Mouse (Mus musculus): ENCODE data around the gene Sh3pxd2a. TPM values are rescaled to one million over a fixed set of nuclear protein-coding genes. Genes with fewer than 3 reads are reported as not detected.

Sh3pxd2a gene
- polyA plus RNA-seq, 1 experiment = 15.0 TPM

DNA sequence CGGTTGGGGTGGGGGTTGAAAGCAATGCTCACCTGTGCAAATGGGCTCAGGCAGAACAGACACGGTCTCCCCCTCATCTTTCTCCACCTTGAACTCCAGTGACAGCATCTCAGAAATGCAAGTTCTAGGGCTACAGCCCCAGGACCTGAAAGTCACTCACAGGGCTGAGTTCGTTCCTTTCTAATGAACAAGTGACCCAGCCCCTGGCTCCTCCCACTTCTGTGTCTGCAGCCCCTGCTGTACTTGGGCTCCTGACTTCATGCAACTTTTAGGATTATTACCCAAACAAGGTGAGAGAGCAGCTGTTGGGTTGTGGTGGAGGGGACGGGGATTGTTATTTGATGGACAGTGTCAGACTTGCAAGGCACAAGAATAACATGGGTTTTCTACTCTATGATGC is 23.2 kb downstream of the Sh3pxd2a start:
- no peak for DNase-seq (ENCODE audit: extremely low spot score in 1 of 2, low spot score in 1 of 2)

DNA sequence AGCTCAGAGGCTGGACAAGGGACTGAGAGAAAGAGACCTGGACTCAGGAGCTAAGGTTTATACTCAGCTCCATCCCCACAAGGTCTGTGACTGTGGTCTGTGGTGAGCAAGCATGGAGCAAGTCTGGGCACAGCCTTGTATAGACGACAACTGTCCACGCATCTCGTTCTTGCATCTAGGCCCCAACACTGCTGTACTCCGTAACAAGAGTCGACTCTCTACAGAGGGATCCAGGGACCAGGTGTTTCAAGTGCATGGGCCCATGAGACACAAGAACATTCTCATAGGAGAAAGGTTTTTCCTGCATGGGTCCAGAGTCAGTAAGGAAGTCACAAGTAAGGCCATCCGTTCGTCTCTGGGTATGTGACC is 23.8 kb downstream of the Sh3pxd2a start:
- DNase-seq (ENCODE audit: extremely low spot score in 1 of 2, low spot score in 1 of 2) = no peak

DNA sequence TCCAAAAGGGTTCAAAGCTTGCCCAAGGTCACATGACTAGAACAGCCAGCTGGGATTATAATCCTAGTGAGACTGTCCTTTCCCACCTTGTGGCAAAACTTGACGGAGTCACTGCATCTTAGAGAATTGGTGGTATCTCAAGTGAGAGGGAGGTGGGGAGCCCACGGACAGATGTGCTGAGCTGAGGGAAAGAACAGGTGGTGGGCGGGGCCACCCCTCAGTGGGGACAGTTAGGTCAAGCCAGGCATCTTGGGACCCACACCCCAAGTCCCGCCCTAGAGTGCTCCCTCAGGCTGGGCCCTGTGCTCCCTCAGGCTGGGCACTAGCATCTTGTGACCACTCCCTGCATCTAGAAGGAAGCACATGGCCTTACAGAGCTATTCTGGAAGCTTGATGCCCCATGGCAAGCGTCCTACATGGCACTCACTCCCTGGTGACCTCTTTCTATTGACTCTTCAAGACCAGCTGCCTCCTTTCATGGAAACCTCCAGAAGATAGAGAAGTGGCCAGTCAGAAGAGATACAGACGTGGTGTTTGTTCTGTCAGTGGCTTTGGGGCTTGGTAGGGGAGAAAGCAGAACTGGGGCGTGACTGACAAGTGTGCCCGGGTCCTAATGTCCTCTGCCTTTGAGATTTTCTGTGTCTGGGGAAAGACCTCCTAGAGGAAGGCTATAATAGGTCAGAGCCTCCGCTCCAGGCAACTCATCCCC is 24.3 kb downstream of the Sh3pxd2a start:
- DNase-seq (ENCODE audit: extremely low spot score in 1 of 2, low spot score in 1 of 2) = no peak

DNA sequence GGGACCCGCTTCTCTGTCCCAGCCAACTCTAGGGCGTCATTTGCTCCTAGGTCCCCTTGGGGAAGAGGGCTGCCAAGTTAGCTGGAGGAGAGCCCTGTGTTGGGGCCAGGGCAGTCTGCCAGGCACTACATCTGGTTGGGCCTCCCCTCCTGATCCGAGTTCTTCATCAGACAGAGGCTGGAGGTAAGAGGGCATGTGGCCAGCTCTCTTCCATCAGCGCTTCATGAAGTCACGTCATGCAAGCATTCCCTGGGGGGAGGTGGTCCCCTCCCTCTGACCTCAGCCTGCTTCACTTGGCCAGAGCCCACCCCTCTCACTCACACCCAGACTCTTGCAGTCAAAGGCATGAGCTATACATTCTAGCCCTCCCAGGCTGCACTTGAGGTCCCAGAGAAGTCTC is 25.8 kb downstream of the Sh3pxd2a start:
- DNase-seq (ENCODE audit: extremely low spot score in 1 of 2, low spot score in 1 of 2) = no peak

DNA sequence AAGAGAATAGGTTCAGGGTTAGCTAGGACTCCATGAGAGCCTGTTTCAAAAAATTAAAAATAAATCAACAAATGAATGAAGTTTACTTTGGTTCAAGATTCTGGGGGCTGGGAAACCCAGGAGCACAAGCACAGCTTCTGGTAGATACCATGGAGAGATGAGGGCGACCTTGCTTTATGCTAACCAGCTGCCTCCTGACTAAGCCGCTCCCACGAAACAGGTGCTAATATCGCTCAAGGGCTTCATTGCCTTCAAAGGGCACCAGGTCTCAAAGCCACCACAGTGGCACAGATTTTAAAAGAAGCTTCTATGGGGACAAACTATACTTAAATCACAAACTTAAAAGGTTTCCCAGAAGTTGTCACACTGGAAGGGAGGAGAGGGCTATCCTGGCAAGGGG is 27.2 kb downstream of the Sh3pxd2a start:
- DNase-seq (ENCODE audit: extremely low spot score in 1 of 2, low spot score in 1 of 2) = no peak

DNA sequence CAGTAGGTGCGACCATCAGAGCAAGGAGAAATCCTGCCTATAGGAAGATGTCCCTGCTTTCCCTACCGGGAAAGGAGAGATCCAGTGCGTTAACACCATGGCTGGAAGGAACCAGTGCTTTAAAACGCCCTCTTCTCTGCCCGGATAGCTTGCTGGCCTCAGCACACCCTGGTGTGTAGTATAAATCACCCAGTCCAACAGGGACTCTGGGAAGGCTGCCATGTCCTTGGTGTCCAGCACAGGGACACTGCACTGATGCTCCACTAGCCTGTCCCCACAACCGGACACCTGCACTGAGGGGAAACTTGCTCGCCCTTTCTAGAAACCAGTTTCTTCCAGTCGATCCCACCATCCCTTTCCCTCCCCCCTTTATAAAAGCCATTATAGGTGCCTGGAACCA is 28.0 kb downstream of the Sh3pxd2a start:
- DNase-seq (ENCODE audit: extremely low spot score in 1 of 2, low spot score in 1 of 2) = no peak

DNA sequence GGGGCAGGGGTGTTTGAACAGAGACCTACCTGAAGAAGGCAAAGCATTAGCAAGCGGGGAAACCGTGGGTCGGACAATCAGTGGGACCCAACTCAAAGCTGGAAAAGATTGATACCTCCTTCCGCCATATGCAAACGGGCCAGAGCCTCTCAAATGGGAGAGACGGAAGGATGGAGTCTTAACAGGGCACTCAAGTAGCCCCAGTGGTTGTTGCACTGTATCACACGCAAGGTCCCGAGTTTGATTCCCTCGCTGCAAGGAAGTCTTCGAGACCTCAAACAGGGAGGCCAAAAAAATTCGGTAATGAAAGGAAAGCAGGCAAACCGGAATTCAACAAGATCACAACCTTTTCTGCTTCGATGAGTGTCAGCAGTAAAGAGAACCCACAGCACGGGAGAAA is 29.5 kb downstream of the Sh3pxd2a start:
- no peak for DNase-seq (ENCODE audit: extremely low spot score in 1 of 2, low spot score in 1 of 2)

DNA sequence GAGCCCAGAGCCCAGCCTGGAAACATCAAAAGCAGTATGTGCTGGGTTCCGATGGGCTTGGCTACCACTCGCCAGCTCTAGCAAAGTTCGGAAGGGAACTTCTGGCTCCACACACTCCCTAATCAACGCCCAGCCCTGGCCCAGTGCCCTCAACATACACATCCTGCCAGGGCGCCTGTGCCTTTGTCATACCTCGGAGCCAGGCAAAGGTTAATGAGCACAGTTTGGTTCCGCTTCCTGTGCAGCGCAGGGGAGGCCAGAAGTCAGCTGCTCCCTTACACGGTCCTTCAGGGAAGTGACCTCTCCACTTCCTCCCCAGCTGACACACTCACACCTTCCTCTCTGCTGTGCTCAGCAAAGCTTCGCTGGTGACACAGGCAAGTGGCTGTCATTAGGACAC is 31.9 kb downstream of the Sh3pxd2a start:
- no peak for DNase-seq (ENCODE audit: extremely low spot score in 1 of 2, low spot score in 1 of 2)

DNA sequence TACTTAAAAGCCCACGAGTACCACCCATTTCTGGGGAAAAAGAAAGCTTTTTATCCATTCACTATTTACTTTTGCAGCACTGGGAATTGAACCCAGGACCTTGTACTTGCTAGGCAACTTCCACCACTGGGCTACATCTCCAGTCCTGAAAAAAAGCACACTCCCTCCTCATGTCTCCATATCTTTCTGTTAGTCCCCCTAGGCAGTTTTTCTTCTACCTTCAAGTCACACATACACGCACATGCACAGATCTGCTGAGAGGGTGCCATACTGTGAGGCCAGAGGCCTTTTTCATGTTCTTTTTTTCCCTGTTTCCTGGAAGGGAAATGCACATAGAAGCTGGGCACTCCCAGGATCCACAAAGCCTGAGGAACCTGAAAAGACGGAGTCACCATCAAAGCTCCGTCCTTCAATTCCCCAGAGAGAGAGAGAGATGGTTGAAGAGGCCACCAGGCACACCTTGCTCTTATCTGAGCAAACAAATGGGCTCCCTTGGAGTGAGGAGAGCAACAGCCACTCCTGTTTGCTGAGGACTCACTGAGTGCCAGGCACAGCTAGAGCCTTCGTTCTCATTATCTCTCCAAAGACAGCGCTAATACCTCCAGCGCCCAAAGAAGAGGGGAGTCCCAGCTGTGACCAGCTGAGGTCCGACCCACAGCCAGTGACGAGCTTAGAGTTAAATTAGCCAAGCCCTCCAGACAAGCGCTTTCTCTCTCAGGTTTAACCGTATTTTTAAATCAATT is 32.8 kb downstream of the Sh3pxd2a start:
- DNase-seq (ENCODE audit: extremely low spot score in 1 of 2, low spot score in 1 of 2) = no peak

DNA sequence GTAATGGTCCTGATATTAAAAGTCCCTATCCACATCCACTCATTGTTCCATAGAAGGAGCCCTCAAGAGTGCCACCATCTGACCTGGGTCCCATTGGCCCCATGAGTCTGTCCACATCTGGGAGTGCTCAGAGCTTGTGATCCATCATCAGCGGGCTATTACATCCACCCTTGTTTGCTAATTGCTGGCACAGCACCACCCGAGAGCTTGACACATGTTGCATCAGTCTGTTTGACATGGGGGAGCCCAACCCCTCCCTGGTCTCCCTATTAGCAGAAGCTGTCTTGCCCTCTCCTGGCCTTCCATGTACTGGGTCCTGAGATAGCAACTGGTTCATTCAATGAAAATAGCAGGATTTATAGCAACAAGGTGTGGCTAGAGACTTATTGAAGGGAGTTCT is 34.0 kb downstream of the Sh3pxd2a start:
- DNase-seq (ENCODE audit: extremely low spot score in 1 of 2, low spot score in 1 of 2) = no peak

DNA sequence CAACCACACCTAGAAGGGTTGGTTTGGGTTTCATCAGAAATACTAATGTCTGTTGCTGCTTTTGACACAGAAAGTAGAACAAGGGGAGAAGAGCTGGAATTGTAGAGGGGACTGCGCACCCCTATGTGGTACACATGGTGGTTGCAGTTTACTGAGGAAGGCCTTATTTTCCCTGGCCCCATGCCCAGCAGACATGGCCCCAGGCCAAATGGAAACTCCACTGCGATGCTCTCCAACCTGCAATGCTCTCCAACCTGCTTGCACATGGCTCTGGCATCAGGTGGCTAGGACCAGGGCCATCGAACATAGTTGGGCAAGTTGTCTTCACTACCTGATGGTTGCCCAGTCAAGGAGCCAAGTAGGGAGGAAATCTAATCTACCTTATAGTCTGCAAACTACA is 35.0 kb downstream of the Sh3pxd2a start:
- no peak for DNase-seq (ENCODE audit: extremely low spot score in 1 of 2, low spot score in 1 of 2)

DNA sequence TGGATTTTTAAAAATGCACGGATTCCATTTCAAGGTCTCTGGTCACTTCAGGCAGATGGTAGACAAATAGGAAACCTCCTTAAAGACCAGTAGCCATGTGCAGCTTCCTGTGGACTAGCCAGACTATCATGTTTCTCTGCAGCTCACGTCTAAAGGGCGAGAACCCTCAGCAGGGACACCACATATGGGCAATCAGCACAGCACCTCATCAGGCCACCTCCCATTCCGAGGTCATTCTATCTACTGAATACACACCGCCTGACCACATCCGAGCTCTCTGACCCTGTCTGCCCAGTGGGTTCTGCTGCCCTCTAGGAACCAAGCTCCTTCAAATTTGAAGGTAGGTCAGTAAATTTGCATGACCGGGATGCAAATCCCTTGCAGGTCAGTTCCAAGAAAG is 35.4 kb downstream of the Sh3pxd2a start:
- DNase-seq (ENCODE audit: extremely low spot score in 1 of 2, low spot score in 1 of 2) = no peak

DNA sequence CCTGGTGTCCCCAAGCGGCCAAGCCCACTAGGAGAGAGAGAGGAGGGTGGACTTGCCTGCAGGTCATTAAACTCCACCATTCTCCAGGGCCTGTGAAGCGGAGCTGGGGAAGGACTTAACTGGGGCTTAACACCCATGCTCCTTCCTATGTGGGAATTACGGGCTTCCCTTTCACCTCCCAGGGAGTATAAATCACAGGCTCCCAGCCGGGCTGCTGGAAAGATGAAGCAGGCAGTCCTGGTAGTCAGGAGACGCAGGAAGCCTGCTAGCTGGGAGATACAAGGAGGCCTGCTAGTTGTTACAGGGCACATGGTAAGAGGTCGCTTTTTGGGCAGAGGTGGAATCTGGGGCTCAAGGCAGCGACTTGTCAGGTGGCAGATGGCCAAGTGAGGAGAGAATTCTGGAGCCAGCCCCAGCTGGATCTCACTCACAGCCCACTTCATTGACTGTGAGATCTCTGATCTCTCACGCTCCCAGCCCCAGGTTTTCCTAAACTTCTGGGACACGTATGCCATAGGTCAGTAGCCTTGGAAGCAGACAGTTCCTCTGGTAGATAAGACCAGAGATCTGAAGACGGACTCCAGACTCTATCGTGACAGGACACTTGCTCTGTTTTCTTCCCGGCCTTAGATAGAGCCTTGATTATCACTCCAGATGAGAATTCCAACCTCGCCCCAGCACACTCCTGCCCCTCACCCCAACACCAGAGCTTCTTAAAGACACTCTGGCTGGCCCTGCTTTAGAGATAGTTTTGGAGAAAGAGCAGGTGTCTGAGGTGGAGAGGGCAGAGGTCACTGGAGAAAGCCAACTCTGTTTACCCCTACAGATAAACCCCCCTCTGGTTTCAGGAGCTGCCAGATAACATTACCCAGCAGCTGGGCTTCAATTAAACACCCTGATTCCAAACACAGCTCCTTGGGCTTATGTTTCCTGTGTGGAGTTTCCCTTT is 36.1 kb downstream of the Sh3pxd2a start:
- no peak for DNase-seq (ENCODE audit: extremely low spot score in 1 of 2, low spot score in 1 of 2)

DNA sequence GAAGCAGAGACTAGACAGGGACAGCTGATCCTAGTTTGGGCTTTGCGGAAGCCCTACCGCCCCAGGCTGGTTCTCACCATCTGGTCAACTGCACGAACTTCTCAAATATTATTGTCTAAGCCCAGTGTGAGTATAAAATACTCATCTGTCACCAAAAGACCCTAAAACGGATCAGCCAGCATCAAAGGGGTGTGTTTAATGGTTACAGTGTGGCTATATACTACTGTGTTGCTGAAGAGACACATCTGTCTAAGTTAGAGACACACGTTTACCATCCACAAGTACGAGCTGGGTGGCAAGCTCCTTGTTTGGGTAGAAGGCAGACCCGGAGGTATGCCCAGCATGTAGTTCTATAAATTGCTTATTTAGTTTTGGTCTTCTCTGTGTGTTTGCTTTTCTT is 40.6 kb downstream of the Sh3pxd2a start:
- DNase-seq (ENCODE audit: extremely low spot score in 1 of 2, low spot score in 1 of 2) = no peak

DNA sequence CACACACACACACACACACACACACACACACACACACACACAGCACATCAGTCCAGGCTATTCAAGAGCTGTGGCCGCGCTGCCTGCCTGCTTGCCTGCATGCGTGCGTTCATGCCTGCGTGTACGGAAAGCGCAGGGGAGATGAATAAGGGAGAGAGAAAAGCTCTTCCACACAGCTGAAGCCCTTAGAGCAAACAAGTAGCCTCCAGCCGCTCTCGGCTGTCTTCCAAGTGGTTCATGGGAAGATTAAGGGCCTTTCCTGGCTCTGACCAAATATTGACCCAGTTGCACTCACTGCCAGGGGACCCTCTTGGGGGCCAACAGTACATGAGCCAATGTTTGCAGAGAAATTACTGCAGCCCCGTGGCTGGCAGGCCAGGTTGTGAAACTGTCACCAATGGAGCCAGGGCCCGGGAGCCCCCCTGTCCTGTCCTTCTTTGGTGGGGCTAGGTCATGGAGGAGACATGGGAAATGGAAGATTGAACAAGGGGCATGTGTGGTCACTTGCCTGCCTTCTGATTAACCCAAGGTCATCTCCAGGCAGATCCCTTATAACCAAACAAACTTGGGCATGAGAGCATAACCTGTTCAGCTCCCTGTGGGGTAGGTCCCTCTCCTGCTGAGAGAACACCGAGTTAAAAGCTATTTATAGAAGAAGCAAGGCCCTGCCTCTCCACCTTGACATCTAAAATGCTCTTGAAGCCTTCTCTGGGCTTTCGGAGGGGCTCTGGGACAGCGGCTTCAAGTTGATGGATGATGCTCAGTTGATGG is 42.9 kb downstream of the Sh3pxd2a start:
- no peak for DNase-seq (ENCODE audit: extremely low spot score in 1 of 2, low spot score in 1 of 2)

DNA sequence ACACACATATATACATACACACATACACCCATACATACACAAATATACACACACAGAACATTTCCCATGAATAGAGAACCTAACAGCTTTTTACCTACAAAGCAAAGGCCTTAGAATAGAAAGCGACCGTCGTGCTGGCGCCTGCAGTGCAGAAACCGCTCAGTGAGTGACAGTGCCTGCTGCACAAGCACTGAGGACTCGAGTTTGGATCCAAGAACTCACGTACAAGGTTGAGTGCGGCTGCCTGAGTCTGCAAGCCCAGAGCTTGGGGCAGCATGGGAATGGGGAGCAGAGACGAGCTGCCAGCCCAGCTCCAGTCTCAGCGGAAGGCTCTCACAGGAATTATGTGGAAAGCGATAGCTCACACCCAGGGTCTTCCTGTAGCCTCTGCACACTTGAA is 43.7 kb downstream of the Sh3pxd2a start:
- no peak for DNase-seq (ENCODE audit: extremely low spot score in 1 of 2, low spot score in 1 of 2)

DNA sequence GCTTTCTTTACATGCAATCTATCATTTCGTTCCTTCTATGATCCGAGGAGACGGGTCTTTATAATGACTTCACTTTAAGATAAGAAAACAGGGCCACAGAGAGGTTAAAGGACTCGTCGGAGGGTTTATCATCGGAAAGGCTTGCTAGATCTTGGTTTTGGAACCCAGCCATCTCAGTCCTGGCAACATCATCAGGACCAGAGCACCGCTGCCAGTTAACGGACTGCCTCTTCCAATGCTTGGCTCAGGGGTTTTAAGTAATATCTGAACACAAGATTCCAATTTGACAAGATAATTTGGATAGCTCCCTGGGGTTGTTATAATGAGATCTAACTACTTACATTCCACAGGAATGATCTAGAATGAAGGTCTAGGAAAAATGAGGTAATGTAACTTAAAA is 45.0 kb downstream of the Sh3pxd2a start:
- no peak for DNase-seq (ENCODE audit: extremely low spot score in 1 of 2, low spot score in 1 of 2)

DNA sequence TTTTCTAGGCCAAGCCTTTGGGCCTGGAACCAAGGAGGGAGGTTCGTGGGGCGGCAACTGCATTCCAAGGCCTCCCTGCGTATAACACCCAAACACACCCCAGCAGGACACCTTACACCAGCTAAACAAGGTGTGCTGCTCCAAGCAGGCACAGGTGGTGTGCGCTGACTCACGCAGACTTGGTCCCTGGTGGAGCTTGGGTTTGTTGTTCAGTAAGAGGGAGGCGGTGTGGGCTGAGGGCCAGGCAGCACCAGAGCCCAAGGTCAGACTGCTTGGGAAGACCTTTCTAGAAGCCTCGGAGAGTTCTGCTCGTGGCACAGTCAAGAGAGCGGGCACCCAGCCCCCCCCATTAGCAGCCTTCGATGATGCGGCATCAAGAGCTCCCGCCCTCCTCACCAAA is 48.0 kb downstream of the Sh3pxd2a start:
- no peak for DNase-seq (ENCODE audit: extremely low spot score in 1 of 2, low spot score in 1 of 2)

DNA sequence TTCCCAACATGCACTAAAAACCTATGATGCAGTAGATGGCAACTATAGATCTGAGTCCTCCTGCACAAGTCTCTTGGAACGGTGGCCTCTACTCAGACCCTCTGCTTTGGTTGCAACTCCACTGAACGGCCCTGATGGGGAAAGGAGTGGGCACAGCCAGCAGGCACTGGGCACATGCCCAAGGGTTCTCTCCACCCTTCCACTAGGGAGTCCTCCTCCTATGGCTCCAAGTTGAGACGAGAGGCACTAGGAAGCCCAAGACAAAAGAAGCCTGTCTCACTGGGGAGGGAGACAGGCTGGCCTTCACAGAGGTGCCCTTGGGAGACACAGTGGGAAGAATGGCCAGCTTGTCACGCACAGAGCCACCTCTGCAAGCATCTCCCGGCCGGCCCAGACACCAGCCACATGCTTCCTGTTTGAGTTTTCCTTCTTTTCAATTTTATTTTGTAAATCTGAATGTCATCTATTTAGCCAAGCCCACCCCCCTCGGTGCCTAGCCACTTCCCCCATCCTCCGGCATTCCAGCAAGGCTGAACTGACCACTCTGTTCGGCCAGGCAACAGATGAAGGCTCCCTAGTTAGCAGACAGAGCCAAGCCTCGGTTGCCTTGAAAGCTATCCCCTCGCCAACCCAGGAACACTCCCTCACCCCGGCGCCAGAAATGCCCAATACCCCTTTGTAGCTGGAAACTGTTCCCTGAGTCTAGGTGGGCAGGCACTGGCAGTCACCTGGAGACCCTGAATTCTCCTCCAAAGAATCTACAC is 49.9 kb downstream of the Sh3pxd2a start:
- DNase-seq (ENCODE audit: extremely low spot score in 1 of 2, low spot score in 1 of 2) = peak in 1 of 2 experiments; percentile 4

DNA sequence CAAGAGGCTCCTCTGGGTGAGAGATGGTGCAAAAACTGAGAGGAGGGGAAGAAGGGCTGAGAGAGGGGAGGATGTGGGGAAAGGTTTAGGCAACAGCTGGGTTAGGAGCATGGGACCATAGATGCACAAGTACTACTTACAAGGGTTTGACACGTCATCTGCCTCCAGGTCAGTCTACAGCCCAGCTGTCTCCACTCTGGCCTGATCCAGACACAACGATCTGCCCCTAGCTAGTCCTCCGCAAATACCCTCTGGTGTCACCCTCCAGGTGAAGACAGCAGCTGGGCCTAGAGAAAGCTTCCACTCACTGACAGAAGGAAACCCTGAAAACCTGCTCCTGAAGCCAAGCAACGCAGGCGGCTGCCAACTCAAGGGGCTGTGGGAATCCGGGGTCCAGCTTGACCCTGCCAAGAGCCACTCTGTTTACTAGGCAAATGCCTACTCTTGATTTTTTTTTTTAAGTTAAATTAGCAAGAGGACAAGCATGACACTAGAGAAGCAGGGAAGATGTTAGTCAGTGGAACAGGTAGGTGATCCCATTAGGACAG is 50.7 kb downstream of the Sh3pxd2a start:
- DNase-seq (ENCODE audit: extremely low spot score in 1 of 2, low spot score in 1 of 2) = no peak

Measured in frontal cortex, adult 2 months (tissue).